Mouse (Mus musculus): ENCODE measurements around the gene Mfng.
A peak's percentile ranks its signal among the peaks of the same experiment; 100 is the strongest.

Gene Mfng

DNA sequence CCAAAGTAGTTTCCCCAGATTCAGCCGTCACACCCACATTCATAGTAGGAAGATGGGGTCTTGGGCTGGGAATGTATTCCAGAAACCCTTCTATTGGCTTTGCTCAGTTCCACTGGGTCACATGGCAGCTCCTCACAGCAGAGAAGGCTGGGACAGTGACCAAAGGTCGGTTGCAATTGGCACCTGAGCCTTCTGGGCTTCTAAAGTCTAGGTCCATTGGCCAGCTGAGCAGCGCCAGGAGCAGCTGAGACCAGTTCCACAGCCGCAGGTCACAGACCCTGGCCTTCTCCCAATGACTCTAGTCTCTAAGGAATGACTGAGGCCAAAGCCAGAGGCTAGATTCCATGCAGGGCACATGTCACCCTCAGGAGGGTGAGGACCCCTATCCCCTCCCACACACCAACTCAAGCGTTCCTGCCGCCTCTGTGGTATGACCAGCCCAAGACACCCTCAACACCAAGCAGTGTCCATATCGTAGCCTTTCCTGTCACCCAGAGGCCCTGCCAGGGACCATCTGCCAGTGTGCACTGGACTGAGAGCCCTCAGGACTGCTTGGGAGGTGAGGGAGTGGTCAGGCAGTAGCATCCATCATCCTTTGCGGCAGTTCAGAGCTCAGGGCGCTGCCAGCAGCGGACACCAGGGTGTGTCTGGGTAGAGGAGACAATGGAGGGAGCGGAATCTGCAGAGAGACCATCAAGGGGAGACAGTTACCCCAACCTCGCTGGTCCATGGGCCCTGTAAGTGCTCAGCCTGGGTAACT is 17.1 kb downstream of the Mfng start:
- no peak for DNase-seq (ENCODE audit: low read depth, low spot score)

DNA sequence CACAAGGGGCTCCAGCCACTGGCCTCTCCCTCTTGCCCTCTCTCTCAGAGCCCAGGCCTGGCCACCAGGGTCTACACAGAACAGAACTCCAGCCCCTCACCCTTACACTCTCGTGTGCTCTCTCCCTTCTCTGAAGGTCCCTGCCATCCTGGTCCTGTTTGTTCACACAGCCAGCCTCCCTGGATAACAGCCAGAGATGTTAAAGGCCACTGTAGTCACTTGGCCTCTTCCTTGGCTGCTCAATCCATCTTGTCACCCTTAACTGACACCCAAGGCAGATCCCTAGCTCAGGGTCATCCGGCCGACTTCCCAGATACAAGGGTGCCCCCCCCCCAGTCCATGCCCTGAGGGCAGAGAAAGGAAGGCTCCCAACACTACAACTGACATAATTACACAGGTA is 18.0 kb downstream of the Mfng start:
- no peak for DNase-seq (ENCODE audit: low read depth, low spot score)

DNA sequence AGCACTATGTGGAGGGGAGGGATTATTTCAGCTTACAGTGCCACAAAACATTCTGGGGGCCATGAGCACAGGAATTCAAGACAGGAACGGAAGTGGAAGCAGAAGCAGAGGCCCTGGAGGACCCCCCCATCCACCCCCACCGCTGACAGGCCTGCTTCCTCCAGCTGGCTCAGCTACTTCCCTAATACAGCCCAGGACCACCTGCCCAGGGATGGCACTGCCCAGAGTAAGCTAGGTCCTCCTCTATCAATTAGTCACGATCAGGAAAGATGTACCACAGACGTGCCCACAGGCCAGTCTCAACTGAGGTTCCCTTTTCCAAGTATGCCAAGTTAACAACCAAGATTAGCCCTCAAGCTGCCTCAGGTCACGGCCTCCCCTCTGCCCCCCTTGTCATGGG is 19.1 kb downstream of the Mfng start:
- DNase-seq (ENCODE audit: low read depth, low spot score), result no peak

DNA sequence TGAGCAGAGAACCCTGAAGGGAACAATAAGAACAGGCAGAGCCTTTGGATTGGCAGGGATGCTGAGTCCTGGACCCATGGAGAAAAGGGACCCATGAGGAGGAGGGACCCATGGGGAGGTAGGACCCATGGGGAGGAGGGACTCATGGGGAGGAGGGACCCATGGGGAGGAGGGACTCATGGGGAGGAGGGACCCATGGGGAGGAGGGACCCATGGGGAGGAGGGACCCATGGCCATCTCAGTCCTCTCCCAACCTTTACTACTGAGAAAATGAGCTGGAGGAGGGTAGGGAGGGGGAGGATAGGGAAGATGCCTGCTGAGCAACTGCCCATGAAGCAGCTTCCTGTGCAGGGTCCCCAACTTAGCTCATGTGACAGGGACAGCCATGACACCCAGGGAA is 20.3 kb downstream of the Mfng start:
- DNase-seq (ENCODE audit: low read depth, low spot score), result peak; percentile 33

DNA sequence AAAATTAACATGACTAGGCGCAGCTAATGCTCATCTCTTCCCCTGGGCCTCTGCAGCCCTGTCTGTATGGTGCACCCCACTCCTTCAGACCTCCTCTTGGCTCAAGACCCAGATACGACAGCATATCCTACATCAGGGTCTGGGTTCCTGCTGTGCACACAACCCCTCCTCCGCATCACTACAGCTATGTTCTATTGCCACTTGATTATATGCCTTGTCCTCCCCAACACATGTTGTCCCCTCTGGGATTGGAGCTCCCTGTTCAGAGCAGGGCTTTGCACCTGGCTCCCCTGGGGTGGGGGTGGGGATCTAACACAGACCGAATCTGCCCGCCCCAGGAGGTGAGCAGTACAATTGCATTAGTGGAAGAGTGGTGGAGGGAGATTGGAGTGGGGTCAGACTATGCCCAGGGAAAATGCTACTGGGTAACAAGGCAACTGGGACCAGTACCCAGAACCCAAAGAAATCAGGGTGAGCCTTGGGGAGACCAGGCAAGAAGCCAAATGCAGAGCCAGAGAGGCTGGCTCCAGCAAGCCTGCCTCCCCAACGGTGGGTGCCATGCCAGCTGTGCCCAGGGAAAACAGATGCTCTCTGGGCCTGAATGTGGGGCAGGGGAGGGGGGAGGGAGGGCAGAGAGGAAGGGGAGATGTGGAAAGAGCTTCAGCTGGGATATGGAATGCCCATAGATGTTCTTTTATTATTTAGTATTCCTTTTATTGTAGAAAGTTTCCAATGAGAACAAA is 22.5 kb downstream of the Mfng start:
- DNase-seq (ENCODE audit: low read depth, low spot score), result no peak

GRCm38 (mm10) chr15:78749855-78750254 is 23.4 kb downstream of the Mfng start:
- DNase-seq (ENCODE audit: low read depth, low spot score), result peak; percentile 66

GRCm38 (mm10) chr15:78744206-78744605 is 29.1 kb downstream of the Mfng start:
- peak; percentile 64 for DNase-seq (ENCODE audit: low read depth, low spot score)

- DNase-seq (ENCODE audit: low read depth, low spot score), result no peak
Measured at GRCm38 (mm10) chr15:78742831-78743230, 30.4 kb downstream of the Mfng start.

- no peak for DNase-seq (ENCODE audit: low read depth, low spot score)
Measured at GRCm38 (mm10) chr15:78740662-78741061, 32.6 kb downstream of the Mfng start.

DNA sequence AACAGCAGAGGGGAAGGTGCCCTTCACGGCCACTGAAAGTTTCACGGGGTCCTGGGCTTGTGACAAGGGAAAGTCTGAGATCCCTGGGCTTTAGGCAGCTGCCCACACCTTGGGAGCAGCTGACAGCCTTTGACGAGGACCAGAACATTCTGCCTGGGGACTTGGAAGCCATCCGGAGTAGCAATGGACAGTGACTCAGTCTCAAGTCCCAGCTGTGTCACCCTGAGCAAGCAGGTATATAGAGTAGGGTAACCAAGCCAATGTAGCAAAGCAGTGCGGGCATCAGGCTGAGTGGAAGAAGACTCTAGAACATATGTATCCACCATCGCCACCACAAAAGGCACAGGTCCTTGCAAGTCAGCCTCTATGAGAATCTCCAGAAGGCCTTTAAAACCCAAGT is 36.1 kb downstream of the Mfng start:
- DNase-seq (ENCODE audit: low read depth, low spot score), result no peak

- no peak for DNase-seq (ENCODE audit: low read depth, low spot score)
Measured at GRCm38 (mm10) chr15:78736681-78737100, 36.6 kb downstream of the Mfng start.

- DNase-seq (ENCODE audit: low read depth, low spot score), result no peak
Measured at GRCm38 (mm10) chr15:78736181-78736579, 37.1 kb downstream of the Mfng start.

DNA sequence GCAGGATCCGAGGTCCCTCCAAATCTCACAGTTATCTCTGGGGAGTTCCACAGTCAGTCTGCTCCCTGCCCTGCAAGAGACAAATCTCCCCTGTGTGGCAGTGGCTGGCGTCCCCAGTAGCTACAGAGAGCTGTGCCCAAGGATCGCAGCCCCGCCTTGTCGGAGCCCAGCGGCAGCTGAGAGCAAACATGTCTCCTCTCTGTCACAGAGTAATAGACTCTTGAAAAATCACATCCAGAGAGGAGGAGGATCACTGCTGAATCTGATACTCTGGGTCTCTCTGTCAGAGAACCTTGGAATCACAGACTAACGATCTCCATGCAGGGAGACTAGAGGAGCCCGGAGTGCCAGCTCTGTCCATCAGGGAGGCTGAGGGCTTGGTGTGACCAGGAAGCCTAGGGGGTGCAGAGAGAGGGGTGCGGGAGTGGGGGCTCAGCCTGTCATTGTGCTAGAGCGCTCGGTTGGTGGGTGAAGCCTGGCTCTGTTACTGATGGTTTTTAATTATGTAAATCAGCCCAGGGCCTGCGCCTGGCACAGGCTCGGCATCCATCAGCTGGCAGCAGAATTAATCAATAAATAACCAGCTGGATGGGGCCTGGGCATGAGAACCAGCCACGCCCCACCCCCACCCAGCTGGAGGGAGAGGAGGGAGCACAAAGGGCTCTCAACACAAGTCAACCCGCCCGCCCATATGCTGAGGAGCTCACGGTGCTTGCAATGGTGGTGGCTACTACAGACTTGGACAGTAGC is 37.7 kb downstream of the Mfng start:
- DNase-seq (ENCODE audit: low read depth, low spot score), result no peak

GRCm38 (mm10) chr15:78731830-78732229 is 41.4 kb downstream of the Mfng start:
- DNase-seq (ENCODE audit: low read depth, low spot score), result no peak

DNA sequence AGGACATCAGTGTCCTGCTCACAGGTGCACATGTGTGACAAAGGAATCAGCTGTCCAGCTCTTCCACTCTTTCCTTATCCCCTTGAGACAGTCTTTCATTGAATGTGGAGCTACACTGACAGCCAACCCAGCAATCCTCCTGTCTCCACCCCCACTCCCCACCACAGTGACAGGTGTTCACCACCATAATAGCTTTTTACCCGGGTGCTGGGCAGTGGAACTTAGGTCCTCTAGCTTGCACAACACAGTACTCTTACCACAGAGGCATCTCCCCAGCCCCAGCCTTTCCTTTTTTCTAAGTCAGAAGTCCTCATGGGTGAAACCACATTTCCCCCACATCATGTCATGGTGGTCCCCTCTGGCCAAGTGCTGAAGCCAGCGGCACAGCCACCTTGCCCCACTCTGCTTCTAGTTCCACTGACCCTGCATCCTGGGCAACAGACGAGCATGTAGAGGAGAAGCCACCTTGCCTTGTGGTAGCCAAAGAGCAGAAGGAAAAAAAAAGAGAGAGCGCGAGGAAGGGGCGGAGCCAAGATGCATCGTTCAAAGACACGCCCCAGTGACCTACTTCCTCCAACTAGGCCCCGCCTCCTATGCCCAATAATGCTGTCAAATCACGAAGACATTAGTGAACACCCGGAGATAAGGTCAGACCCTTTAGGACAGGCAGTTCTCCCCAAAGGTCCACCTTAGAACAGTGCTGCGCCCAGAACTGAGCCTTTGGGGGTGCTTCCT is 42.8 kb downstream of the Mfng start:
- no peak for DNase-seq (ENCODE audit: low read depth, low spot score)

DNA sequence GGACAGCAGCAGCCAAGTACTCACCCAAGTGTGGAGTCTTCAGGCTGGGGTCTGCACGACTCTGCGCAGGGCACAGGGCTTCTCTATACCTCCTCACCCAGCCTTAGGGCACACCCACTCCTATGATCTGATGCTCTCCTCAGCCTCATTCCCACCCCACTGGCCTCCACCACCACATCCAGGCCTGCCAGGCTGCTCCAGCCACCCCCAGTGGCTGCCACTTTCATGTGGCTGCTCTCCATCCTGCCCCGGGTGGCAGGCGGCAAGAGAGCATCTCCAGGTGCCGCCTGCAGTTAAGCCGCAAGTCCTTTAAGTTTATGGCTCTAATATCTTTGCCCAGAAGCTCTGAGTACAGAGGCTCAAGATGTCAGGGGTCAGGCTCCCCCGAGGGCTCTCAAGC is 46.6 kb downstream of the Mfng start:
- no peak for DNase-seq (ENCODE audit: low read depth, low spot score)

GRCm38 (mm10) chr15:78720532-78720931 is 52.7 kb downstream of the Mfng start:
- DNase-seq (ENCODE audit: low read depth, low spot score), result no peak

DNA sequence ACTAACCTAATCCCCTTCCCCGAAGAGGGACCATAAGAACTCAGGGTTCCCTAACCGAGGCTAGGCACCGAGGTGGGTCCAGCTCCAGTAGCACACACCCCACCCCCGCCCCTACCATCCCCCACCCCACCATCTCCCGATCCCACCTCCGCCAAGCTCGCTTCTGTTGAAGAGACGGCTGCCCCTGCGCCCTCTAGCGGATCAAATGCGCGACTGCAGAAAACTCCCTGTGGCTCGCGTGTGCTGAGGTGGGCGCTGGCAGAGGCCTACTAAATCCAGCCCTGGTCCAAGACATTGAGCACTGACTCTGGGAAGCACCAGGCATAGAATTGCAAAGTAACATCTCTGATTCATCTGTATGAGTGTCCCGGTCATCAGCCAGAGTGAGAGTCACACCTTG is 53.2 kb downstream of the Mfng start:
- DNase-seq (ENCODE audit: low read depth, low spot score), result peak; percentile 73

DNA sequence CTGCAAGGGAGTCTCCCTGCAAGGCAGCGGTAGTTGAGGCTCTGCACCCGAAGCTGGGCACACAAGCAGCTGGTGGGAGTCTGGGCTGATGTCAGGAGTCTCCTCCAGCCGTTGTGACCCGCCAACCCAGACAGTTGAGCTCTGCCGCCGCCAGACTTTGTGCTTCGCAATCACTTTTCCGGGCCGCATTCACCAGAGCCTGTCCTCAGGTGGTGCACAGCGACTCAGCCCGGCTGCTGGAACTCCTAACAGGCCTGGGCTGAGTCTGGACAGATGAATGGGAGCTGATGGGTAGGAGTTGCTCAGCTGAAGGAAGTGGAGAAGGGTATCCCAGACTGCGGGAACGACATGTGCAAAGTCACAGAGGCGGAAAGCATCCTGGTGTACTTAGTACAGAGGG is 53.9 kb downstream of the Mfng start:
- no peak for DNase-seq (ENCODE audit: low read depth, low spot score)

GRCm38 (mm10) chr15:78718290-78719250 is 54.7 kb downstream of the Mfng start, which contains the start of gene Elfn2:
Gene Elfn2, minus strand, starts transcription at chr15:78718771.
- DNase-seq (ENCODE audit: low read depth, low spot score), result no peak

DNA sequence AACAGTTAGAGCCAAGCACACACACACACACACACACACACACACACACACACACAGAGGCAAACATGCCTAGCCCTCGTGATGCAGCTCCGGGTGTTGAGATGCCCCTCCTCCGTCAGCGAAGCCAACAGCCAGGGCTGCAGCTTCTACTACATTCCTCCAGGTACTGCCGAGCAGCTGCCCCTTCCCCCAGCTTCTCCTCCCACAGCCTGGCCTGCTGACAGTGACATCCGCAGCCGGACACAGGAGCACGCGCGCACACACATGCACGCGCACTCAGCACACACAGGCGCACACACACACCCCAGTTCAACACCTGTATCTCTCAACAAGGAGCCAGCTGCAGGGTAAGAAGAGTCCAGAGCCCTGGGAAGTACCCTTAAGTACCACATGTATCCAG is 56.3 kb downstream of the Mfng start:
- no peak for DNase-seq (ENCODE audit: low read depth, low spot score)
